Mouse (Mus musculus) layer of hippocampus, adult 2 months (tissue): Measurements from ENCODE around the gene F830045P16Rik. TPM values are rescaled to one million over a fixed set of nuclear protein-coding genes. Genes with fewer than 3 reads are reported as not detected.
A peak's percentile ranks its signal among the peaks of the same experiment; 100 is the strongest.

ENCODE experiments used
- DNase-seq, 2 experiments: peaks; one replicate each; pipeline ENCODE4 v3.0.0; 2022; ENCODE audit warnings: low spot score in 2 of 2
- H3K27ac ChIP-seq: fragments of 200-600 bp; 2 replicates; pipeline ENCODE4 v1.8.1; 2022
- H3K4me3 ChIP-seq: fragments of 200-600 bp; 2 replicates; pipeline ENCODE4 v1.8.1; 2022; ENCODE audit warnings: mild to moderate bottlenecking
- CTCF ChIP-seq: fragments of 200-600 bp; conservative IDR thresholded peaks from 2 replicates; pipeline ENCODE4 v1.8.1; 2022; ENCODE audit warnings: antibody characterized with exemption, mild to moderate bottlenecking, moderate library complexity
- total RNA-seq, 2 experiments: library from RNA; stranded (reverse); gene quantifications; 2 replicates each; pipeline ENCODE4 v1.2.3; 2021

Gene F830045P16Rik
- total RNA-seq, 2 experiments from 2014 or later: 0.38 to 0.54 TPM

DNA sequence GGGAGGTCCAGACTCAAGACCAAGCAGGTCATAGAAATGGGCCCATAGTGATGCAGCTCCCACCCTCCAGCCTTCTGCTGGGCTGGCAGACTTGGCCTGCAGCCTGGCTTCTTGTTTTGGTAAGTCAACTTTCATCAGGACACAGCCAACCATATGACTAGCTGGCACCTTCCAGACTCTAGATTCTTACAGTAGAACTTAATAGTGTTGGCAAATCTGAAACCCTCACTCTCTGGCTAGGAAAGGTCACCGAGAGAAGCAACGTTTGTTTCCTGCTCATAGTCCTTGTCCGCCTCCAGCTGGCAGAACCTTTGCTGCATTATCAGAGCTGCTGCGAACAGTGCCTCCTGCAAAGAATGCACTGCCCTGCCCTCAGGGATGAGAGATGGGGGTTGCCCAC is 1.5 kb upstream of the F830045P16Rik start:
- H3K4me3 ChIP-seq: no peak overlapping the region
- H3K27ac ChIP-seq: no peak overlapping the region
- DNase-seq: no peak
- peak; percentile 17; the same call in 1 of the 2 replicates for TF ChIP-seq CTCF

DNA sequence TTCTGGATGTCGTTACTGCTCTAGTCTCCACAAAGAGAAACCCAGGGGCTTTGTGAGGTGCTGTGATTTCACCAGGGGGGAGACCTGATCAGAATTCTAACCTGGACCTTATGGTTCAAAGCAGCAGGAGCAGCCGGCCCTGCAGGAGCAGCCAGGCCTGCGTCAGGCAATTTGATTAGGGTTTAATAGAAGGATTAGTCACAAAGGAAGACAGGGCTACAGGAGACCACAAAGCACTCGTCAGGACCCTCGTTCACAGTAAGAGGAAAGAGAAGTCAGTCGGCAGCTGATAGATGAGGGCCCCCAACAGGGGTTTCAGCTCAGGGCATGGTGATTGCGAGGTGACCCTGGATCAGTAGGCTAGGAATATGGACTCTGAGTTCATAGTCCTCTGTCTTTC is 958 bp upstream of the F830045P16Rik start:
- TF ChIP-seq CTCF: no peak
- DNase-seq: no peak
- no peak overlapping the region; the same call in 1 of the 2 replicates for H3K27ac ChIP-seq
- H3K4me3 ChIP-seq: no peak overlapping the region

DNA sequence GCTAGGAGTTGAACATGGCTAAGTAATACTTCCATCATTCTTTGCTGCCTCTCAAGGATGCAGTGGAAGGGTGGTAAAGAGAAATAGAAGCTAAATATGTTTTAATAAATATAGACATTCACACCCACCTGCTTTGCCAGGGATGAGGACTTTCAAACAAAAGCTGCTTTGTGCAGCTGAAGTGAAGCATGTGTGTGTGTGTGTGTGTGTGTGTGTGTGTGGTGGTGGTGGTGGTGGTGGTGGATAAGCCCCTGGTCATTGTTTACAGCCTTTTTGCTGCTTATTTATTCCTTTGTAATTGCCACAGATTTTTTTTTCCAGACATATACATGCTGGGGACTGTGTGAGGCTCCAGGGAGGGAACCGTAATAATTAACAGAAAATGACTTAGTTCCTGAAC is 524 bp upstream of the F830045P16Rik start:
- DNase-seq: no peak
- H3K27ac ChIP-seq: no peak overlapping the region; the same call in 1 of the 2 replicates
- H3K4me3 ChIP-seq: no peak overlapping the region
- no peak for TF ChIP-seq CTCF

DNA sequence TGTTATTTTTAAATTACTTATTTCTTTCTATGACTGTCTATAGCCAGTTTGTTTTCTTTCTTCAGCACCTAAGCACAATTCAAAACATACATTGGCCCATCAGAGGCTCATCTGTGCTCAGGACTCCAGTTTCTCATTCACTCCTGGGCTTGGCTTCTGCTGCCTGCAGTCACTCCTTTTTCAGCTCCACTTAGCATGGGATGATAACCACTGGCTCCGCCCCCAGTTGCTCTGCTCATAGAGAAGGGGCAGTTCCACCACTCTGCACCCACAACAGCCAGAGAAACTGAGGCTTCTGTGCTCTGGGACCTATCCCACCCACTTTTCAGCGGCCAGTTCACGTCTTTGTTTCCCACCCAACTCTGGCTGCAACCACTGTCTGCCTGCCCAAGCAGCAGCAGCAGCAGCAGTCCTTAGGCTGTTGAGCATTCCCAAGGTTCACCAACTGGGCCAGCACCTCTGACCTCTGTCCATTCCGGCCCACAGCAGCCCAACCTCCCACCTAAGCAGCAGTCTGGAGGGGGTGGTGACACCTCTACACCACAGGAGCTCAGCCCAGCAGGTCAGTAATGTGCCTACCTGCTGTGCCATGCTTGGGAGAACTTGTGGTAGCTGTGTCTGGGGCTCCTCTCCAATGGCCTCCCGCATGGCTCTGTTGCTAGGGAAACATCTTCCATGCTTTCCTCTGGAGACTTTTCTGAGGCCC is 1.4 kb downstream of the F830045P16Rik start:
- TF ChIP-seq CTCF: no peak

DNA sequence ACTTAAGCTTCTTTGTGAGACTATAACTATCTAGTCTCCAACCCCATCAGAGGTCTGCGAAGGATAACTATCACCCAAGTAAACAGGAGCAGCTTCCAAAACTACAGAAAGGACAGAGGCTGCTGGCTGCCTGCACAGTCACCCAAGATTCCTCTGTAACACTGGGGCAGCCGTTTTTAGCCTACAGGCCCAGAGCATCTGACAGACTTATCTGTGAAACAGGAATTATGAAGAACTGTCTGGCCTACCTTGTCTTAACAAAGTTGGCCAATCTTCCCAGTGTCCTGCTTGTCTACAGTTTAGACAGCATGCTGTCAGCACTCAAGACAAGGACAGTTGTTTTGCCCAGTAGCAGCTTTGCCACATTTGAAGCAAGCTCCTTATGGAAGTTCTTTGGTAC is 4.5 kb downstream of the F830045P16Rik start:
- DNase-seq: no peak
- Histone ChIP-seq H3K4me3 (no peak overlapping the region), H3K27ac (no peak overlapping the region)
- no peak for TF ChIP-seq CTCF

More for the DNA sequence above, 1.4 kb downstream of the F830045P16Rik start:
- DNase-seq: no peak
- H3K27ac ChIP-seq: no peak overlapping the region
- H3K4me3 ChIP-seq: no peak overlapping the region

DNA sequence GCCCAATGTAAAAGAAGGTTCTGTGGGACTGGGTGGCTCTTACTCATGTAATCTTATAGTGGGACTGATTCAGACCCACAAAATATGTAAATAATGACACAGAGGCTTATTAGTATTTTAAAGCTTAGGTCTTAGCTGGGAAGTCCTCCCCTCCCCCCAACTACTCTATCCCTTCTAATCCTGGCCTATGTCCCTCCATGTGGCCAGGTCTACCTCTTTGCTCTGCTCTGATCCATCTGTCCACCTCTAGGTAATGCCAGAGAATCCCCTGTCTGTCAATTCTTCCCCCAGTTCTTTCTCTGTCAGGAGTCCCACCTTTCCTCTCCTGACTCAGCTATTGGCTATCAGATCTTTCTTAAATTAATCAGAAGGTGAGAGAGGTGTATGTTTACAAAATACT is 5.3 kb downstream of the F830045P16Rik start:
- DNase-seq: no peak
- Histone ChIP-seq H3K27ac (no peak overlapping the region), H3K4me3 (no peak overlapping the region)
- no peak for TF ChIP-seq CTCF

DNA sequence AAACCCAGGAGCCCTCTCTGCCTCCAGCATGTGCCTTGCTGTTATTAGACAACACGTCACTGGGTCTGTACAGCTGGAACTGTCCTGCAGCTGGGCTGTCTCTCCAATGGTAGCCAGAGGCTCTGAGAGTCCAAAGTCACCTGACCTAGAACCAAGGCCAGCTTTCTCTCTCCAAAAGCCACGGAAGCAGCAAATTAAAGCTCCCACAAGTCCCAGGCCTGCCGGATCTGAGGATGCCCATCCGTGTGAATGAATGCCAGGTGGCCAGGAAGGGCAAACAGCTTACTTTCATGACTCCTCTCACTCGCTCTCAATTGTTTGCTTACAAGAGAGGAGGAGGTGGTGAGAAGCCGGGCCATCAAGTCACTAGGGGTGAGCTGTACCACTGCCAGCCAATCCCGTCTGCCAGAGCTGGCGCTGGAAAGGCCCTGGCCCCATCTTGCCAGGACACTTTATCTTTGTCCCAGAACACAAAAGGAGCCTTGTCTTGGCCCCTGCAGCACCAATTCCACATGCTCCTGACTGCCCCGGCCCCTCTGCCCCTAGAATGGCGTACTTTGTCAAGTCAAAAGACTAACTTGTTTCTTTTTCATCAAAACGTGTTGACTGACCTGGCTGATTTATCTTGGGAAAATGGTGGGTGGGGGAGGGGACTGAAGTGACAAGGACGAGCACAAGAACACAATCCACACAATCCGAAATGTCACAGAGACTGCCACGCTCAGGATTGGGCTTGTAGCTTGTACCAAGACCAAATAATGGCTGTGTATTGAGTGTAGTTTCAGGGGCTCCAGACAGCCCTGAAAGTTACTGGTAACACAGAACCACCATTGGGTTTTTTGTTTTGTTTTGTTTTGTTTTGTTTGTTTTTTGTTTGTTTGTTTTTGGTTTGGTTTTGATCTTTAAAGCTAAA is 6.8 kb downstream of the F830045P16Rik start:
- DNase-seq: peak; percentile 49 to 56
- peak overlapping the region; percentile 19; the same call in 1 of the 2 replicates for H3K4me3 ChIP-seq
- no peak for TF ChIP-seq CTCF
- peak overlapping the region; percentile 36; the same call in 1 of the 2 replicates for H3K27ac ChIP-seq

DNA sequence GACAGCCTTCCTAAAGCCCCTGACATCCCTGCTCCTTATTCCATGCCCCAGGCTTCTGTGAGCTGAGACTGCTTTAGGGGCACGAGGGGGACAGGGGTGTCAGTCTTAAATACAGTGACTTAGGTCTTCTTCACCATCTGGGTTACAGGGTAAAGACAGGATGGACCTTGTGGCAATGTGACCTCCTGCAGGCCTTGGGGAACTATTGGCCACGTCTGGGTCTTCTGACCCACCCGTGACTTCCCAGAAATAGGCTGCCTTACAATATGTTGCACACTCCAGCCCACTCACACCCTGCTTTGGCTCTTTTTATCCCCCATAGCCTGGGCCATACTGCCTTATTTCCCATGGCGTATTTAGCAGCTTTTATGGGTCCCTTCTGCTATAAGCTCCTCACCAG is 8.5 kb downstream of the F830045P16Rik start:
- no peak overlapping the region for H3K27ac ChIP-seq
- no peak for TF ChIP-seq CTCF
- H3K4me3 ChIP-seq: no peak overlapping the region
- DNase-seq: no peak

DNA sequence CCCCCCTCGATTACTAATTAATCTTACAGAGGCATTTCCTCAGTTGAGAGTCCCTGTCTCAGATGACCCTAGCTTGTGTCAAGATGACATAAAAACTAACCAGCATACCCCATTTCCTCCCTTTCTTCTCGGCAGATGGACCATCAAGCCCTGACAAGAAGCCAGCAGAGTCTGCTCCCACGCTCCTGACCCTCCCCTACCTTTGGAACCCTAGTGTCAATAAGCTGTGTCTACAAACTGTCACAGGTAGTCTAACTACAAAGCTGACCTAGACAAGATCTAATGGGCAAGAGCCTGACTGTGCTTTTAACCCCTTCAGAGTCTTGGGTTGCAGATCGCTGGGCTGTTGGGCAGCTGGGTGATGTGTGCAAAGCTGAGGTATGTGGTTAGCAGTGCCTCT is 10.1 kb downstream of the F830045P16Rik start:
- TF ChIP-seq CTCF: no peak

DNA sequence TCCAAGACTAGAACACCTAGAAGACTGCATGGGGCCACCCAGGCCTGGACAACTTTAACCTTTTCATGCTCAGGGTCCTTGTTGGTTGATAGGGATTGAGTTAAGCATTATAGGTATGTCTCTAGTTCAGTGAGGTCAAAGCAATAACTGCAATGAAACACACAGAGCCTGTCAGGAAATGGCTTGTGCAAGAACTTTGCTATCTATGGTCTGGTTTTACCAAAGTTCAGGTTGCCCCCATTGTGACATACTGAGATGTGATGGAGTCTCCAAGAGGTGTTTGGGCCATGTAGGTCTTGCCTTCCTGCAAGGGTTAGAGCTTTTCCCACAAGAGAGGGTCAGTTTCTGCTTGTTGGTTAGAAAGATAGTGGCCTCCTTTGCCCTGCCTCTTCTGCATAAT is 10.8 kb downstream of the F830045P16Rik start:
- DNase-seq: no peak
- TF ChIP-seq CTCF: no peak
- no peak overlapping the region for H3K27ac ChIP-seq
- H3K4me3 ChIP-seq: no peak overlapping the region

More for the DNA sequence above, 10.1 kb downstream of the F830045P16Rik start:
- no peak for DNase-seq
- Histone ChIP-seq H3K4me3 (no peak overlapping the region), H3K27ac (no peak overlapping the region)

DNA sequence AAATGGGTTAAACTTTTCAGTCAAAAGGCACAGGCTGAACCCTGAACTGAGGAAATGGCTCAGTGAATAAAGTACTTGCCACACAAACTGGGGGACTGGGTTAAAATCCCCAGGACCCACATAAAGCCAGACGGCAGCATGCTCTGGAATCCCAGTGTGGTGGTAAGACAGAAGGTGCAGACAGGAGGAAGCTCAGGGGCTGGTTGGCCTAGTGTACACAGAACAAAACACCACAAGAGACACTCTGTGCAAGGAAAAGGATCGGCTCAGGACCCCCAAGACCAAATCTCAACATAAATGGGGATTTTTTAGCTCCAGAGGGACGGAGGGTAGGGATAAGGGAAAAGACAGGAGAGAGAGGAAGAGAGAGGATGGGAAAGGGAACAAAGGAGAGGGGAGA is 17.9 kb downstream of the F830045P16Rik start:
- TF ChIP-seq CTCF: no peak

DNA sequence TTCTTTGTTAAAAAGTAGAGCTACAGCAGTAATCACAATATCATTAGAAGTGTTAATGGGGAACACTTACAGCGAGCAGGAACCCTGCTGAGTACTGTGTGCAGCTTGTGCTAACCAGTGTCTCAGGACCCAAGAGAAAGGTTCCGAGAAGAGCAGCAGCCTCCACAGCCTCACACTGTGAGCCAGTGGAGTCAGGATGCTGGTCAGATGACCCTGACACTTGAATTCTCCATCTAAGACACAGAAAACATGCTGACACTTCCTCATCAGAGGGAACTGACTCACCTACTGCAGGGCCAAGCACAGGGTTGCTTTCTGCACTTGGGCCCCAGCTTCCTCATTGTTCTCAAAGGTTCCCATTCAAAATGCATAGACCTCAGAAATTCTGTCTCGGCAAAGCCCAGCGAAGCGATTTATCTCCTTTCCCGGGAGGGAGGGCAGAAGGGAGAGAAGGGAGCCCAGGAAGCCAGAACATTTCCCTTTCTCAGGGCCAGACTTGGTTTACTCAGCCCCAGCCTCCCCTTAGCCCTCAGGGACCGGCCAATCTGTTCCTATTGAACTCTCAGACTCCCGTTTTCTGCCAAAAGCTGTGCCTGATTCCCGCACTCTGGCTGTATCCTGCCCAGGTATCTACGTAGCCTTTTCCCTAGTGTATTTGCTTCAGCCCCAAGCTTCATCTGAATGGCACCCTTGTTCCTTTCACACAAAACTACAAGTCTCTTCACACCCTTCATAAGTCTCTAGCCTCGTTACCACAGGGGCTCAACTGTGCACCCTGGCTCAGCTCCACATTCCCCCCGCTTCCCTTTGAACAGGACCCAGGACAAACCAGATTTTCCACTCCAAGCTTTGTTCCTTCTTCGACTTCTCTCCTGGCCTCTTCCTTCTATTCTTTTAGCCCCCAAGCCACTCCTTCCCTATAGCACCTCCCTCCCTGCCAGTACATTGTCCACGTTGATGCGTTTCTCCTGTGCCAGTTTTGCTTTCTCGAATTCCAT is 21.2 kb downstream of the F830045P16Rik start:
- peak overlapping the region; percentile 65 for H3K27ac ChIP-seq
- no peak for DNase-seq

More for the DNA sequence above, 17.9 kb downstream of the F830045P16Rik start:
- no peak overlapping the region for H3K4me3 ChIP-seq
- H3K27ac ChIP-seq: no peak overlapping the region
- no peak for DNase-seq

DNA sequence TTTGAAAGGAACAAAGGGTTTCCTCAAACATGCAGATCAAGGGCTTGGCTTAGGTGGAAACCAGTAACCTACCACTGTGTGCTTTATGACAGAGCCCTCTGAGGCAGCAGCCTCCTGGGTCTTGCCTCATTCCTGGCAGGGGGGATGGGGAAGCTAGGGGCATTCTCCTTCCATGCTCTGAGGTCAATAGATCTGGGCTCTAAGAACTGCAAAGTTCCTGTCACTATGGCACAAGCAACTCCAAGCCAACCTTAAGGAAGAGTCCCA is 22.1 kb downstream of the F830045P16Rik start:
- Histone ChIP-seq H3K27ac (peak overlapping the region; percentile 65), H3K4me3 (no peak overlapping the region)
- TF ChIP-seq CTCF: no peak
- no peak for DNase-seq

More for the DNA sequence above, 21.2 kb downstream of the F830045P16Rik start:
- no peak overlapping the region for H3K4me3 ChIP-seq
- no peak for TF ChIP-seq CTCF
